Mouse (Mus musculus) gonadal fat pad, adult 2 months (tissue): Measurements from ENCODE around the gene 0610012G03Rik. TPM values are rescaled to one million over a fixed set of nuclear protein-coding genes. Genes with fewer than 3 reads are reported as not detected.
"Not testable (repeated sequence)": the region's sequence is repeated elsewhere in the genome, so short reads cannot be mapped to it uniquely, and the experiment has no call there.

Experiments
- DNase-seq: peaks from one replicate; pipeline ENCODE4 v3.0.0-alpha.2; 2012; ENCODE audit warnings: low read depth
- polyA plus RNA-seq: library from polyadenylated mRNA; depleted of rRNA; stranded (reverse); fragments of >200 nt; gene quantifications from 2 replicates; pipeline ENCODE4 v1.2.3, GENCODE M21; 2012; rRNA removed

Gene 0610012G03Rik
- 48.7 and 49.8 TPM in 2 replicates for polyA plus RNA-seq

DNA sequence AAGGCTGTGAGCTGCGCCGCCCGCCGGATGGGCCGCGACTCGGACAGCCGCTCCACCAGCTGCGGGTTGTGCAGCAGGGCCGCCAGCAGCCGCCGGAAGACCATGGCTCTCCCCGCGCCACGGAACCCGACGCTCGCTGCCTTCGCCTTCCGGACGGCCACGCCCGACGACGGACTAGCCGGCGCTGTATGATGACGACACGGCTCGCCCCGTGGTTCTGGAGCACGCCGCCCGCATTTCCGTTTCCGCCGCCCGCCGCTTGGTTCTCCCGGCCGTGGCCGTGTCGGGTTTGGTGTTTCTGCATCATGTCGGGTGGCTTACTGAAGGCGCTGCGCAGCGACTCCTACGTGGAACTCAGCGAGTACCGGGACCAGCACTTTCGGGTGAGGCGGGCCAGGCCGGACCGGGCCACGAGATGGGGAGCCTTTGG is at the start of gene 0610012G03Rik, which contains the start of gene Ncbp2:
Gene 0610012G03Rik (minus strand): TSS at position 150 of the 430 bp plus-strand sequence.
Gene Ncbp2 (plus strand): TSS at position 169 of the 430 bp plus-strand sequence.
- DNase-seq, result no peak

DNA sequence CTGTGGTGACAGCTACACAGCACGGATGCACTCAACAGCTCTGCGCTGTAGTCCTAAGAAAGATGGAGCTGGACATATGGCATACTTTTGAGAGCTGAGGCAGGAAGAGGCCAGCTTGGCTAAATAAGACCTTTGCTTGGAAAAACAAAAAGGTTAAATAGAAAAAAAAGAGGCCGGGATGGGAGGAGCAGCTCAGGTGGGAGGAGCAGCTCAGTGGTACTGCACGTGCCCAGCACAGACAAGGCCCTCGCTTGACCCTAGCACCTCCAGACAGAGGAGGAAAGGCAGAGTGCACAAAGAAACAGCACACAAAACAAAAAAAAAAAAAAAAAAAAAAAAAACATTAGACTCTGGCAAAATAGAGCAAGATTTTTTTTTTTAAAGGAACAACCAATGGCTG is 48.1 kb upstream of the 0610012G03Rik start:
- no peak for DNase-seq

DNA sequence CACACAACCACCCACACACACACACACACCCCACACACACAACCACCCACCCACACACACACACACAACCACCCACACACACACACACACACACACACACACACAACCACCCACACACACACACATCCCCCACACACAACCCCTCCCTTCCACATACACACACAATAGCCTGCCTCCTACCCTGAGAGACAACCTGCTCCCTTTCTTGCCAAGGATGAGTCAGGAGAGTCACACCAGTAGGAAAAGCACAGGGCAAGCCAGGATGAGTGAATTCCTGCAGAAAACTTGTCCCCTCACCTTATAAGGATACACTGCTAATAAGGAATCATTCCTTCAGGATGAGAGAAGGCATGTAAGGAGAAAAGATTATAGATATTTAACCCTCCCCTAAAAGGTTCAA is 45.7 kb upstream of the 0610012G03Rik start:
- DNase-seq, result no peak

DNA sequence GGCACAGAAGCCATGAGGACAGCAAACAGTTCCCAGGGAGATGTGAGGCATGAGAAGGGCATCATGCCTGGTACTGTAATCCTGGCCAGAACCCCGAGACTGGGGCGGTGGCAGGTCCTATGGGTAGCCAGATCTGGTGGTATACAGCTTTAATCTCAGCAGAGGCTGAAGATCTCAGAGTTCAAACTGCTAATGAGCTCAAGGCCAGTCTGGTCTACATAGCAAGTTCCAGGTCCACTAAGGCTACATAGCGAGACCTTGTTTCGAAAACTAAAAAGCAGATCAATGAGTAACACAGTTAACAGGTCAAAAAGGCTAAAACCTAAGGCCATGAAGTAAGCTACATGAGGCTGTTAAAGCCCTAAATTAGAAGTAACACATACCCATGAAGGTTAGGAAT is 44.9 kb upstream of the 0610012G03Rik start:
- no peak for DNase-seq

DNA sequence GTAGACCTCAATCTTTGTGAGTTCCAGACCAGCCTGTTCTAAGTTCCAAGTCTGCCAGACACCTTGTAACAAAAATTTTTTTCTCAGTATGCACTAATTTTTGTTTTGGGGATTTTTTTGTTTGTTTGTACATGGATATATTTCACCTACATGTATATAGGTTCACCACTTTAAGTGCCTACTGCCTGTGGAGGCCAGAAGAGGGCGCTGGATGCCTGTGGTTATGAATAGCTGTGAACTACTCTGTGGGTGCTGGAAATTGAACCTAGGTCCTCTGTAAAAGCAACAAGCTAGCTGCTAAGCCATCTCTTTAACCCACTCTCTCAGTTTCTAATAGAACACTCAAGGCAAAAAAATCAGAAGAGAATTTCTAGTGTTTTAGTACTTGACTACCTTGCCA is 43.7 kb upstream of the 0610012G03Rik start:
- DNase-seq, result no peak

DNA sequence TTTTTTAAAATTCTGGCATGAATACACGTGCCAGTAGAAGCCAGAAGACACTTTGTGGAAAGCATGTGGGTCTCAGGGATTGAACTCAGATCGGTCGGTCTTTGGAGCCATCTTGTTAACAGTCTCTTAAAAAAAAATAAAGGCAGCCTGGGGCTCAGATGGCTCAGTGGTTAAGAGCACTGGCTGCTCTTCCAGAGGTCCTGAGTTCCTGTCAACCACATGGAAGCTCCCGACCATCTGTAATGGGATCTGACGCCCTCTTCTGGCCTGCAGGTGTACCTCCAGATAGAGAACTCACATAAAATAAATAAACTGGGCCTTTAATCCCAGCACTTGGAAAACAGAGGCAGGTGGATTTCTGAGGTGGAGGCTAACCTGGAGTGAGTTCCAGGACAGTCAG is 32.7 kb upstream of the 0610012G03Rik start:
- no peak for DNase-seq

DNA sequence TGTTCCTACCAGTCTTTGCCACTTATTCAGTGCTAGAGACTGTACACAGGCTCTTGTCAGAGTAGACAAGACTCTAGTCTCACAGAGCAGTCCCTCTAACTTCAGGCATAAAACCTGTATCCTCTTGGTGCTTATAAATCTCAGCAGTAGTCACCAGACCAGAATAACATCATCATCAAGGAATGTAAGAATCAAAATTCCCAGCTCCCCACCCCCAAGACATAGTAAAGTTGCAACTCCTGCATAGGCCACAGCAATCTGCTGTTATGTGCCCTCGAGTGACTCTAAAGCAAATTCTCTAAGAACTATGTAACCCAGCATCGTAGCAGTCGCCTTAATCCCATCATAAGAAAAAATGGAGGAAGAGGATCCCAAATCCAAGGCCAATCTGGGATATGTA is 31.2 kb upstream of the 0610012G03Rik start:
- DNase-seq, result no peak

DNA sequence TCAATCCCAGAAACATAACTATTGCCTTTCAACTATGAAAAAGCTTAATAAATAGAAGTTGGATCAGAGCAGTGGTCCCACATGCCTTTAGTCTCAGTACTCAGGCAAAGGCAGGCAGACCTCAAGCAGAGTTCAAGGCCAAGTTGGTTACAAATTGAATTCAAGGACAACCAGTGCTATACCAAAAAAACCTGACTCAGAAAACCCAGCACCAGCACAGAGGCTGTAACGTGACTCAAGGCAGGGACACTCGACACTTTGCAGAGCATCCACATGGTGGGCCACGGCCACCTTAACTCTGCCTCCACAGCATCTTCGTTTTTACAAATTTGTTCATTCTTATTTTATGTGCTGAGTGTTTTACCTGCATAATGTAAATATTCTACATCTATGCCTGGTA is 27.0 kb upstream of the 0610012G03Rik start:
- no peak for DNase-seq

DNA sequence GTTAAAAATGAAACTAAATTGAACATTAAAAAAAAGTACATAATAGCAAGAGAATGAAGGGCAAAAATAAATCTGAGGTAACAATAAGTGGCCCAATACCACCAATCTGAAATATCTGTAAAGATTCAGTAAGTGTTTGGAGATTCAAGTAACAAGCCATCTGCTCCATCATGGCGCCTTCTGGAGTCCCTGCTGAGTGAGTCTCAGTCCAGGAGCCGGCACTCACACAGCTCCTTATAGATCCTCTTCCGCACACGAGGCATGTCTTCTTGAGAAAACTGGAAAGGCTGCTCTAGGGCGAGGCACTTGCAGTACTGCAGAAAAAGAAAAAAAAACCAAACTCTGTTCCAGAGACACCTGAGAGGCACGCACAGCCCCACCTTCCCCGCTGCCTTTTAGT is 14.9 kb upstream of the 0610012G03Rik start:
- no peak for DNase-seq

DNA sequence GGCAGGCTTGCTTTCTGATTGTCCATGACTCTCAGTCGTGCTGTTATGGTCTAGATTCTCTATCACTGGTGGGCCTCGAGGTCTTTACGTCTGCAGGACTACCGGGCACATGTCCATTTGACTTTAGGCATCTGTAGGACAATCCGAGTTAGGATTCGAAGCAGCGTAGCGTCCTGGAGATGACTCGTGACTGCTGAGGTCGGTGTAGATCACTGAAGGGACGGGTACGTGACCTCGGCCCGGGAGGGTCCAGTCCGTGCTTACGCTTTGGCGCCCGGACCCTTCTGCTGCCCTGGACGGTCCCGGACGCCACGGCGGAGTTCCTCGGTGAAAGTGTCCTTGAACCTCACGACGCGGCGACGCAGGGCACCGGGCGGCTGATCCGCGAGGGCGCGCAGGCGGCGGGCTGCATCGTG is 385 bp downstream of the 0610012G03Rik start:
- DNase-seq, result no peak

DNA sequence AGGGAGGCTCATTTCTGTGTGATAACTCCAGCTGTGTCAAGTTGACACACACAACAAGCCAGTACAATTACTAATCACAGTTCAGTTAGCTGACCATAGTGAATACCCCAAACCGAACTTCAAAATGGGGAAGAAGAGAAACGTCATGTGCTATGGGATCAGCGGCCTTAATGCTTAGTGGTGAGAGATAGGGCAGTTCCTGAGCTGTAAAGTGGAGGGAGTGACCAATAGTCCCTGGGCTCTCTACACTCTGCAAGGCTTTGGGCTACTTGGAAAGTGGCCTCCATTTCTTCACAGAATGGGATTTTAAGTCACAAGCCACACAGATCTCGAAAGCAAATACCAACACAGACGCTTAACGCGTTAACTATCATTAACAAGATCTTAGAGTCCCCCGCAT is 961 bp downstream of the 0610012G03Rik start:
- DNase-seq, result no peak

DNA sequence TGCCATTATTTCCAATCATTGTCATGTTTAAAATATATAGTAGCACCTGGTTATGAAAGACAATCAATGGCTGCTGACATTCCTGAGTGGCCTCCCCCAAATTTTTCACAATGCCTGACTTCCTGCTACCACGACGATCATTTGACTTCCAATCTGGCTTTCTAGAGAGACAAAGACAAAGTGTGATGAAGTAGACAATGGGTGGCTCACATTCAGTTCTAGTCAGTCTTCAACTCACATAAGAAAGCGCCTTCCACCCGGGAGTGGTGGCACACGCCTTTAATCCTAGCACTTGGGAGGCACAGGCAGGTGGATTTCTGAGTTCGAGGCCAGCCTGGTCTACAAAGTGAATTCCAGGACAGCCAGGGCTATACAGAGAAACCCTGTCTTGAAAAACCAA is 2.3 kb downstream of the 0610012G03Rik start:
- not testable (repeated sequence) for DNase-seq

DNA sequence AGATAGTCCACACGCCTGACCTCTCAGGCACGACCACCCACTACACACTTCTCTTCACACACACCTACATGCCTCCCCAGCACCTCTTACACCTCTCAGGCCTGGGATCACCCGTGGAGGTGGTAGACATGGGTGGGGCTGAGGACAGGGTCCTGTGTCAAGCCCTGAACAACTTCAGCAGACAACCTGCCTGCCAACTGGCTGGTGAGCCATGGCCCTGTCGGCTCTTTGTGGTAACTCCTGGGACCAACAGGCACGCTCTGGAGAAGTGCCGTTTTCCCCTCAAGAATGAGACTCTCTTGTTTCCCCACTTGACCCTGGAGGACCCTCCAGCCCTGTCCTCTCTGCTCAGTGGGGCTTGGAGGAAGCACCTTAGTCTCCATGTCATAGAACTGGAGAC is 2.9 kb downstream of the 0610012G03Rik start:
- DNase-seq, result no peak

DNA sequence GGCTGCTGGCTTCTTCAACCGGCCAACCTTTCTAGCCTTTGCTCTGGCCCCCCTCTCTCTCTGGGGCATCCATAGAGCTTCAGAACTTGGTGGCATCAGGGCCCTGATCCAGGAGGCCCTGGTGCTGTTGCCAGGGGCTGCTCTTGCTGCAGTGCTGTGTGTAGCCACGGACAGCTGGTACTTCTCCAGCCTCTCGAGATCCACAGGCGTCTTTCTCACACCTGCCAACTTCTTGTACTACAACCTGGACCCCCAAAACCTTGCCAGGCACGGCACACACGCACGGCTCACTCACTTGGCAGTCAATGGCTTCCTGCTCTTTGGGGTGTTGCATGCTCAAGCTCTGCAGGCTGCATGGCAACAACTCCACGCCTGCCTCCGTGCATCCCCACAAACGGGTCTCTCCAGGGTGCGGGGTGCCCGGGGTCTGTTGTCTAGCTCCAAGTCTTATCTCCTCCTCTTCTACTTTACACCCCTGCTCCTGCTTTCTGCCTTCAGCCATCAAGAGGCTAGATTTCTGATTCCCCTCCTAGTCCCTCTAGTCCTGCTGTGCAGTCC is 3.5 kb downstream of the 0610012G03Rik start:
- no peak for DNase-seq

DNA sequence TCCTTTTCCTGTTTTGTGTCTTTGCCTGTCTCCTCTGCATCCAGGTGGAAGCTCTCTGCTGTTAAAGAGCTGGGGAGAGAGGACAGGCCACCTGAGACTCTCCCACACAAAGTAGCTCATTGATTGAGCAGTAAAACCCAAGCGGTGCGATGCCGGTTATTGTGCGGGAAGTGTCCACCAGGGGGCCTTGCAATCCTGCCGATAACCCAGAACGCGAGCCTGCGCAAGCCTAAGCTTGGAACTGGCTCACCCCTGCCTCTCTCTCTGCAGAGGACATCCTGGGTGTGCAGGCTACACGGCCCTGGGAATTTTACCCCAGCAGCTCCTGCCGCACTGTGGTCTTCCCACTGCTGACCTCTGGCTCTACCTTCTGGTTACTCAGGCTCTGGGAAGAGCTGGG is 4.3 kb downstream of the 0610012G03Rik start:
- DNase-seq, result no peak

DNA sequence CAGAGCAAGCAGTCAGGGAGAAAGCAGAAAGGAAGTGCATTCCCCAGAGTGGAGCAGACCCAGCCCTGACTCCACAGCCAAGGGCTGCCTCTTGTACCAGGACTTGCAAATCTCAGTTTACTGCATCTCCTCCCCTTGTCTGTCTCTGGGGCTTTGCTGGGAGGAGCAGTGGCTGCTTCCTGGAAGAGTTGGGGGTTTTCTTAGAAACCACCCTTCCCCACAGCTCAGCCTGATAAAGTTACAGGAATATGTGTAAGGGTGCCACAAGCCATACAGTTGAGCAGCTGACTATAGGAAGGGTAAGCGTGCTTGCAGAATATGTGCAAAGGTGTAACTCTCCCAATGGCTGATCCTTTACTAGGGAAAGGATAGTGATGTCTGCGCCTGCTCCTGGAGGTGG is 7.7 kb downstream of the 0610012G03Rik start:
- DNase-seq, result no peak

DNA sequence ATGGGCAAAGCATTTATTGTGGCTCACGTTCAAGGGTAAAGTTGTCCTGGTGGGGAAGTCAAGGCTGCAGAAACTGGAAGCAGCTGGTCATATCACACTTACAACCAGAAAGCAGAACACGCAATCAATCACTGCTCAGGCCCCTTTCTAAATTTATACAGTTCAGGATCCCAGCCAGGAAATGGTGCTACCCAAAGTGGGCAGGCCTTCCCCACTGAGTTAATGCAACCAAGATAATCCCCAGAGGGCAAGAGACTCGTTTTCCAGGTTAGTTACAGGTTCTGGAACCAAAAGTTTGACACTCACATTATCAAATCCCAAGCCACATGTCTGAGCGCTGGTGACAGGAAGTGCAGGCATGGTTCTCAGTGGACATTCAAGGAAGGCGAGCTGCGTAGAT is 9.4 kb downstream of the 0610012G03Rik start:
- no peak for DNase-seq

DNA sequence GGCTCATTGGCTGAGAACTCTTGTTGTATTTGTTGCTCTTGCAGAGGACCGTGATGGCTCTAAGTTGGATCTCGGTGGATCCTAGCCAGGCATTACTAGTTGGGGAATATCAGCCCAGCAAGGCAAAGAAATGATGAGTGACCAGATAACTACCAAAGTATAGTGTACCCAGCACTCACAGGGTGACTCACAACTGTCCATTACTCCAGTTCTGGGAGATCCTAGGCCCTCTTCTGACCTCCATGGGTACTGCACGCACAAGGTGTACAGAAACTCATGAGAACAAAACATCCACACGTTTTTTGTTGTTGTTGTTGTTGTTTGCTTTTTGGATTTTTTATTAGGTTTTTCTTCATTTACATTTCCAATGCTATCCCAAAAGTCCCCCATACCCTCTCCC is 11.7 kb downstream of the 0610012G03Rik start:
- no peak for DNase-seq

DNA sequence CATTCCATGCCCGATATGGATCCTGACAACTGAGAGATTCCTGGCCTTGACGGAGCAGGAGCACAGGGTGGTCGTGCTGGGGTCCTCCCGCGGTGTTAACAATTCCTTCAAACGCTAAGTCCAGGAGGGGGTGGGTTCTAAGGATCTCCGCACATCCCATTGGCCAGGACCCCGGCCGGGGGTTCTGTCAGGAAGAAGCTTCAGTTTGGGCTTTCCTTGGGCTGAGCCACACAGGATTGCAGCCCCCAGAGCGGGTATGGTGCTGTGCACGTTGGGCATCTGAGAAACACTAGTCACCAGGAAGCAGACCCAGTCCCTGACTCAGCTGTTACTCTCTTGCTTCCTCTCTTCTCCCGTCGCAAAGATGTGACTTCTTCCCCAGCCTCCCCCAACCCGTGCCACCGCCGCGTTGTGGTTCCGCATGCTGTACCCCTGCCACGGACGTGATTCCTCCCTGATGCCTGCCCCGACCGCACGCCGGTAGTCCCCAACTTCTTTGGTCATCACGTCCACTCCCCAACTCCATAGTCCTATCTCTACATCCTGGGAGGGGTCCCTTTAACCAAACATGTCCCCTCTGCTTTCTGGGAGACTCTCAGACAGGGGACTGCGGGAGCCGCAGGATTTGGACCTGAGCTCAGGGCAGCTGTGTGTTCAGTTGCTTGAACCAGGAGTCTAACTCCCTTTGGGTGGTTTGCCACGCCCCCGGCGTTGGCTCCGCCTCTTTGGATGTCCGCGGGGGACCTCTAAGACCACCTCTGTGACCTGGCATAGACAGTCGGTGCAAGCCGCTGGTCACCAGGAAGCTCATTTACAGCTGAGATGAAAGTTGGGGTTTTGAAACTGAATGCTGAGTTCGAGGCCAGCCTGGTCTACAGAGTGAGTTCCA is 13.0 kb downstream of the 0610012G03Rik start:
- DNase-seq, result no peak

DNA sequence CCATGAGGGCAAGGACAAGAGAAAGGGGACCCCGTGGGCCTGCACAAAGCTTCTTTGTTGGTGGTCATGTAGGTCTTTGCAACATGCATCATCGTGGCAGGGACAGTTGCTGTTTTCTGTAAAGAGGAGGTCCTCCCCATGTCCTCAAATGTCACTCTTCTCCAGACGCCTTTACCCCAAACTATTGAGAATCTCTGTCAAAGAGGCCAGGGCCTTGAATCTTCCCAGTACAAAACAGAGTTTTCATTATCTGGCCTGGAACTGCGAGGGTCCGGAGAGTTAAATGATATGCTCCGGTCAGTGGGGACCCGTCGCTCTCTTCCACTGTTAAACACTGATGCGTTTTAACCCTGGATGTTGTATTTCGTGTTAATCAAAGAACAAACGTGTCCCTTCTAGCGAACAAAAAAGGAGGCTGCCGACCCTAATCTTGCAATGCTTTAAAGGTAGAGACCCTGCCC is 13.7 kb downstream of the 0610012G03Rik start:
- DNase-seq, result no peak

DNA sequence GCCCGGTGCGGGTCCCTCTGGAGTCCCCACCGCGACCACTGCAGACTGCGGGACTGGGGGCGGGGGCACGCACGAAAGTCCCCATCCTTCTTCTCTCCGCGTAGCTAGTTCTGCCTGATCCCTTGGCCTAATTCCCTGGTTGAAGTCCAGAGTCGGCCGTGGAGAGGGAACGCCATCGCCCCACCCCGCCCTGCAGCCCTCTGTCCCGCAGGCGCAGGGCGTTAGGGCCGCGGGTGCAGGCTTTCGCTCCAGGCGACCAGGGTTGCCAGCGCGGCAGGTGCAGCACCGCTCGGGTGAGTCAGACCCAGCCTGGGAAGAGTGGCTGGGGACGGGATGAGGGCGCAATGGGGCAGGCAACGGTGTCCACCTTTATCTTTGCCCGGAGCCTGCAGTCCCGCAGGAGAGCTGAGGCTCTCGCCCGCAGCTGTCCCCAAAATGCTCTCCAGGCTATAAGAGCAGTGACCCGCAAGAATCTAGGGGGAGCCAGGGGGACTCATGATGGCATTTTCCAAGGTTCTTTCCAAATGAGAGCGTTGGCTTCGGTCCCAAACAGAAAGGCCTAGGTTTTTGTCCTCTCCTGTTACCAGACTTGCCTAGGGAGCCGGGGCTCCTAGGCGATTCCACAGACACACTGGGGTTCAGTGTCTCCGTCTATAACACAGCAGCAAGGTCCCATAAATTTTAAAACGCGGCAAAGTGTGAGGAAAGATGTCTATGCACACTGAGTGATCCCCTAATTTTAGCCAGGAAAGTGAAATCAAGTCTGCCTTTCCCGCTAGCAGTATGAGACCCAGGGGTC is 14.3 kb downstream of the 0610012G03Rik start, which contains the start of gene Pigz:
Gene Pigz (plus strand): TSS at position 101 of the 799 bp plus-strand sequence.
- no peak for DNase-seq
